ENCODE assay signal across 8 mouse cellular contexts in genomic region chr17:5189551-5190351, GRCm38 (mm10).
DNase-seq lines count a peak whose midpoint lies in the region; ATAC-seq and TF ChIP-seq lines count a peak whose summit lies in the region.

No protein-coding gene starts in this region.

- peak overlapping the region; percentile 70 for H3K4me2 ChIP-seq in forebrain, postnatal 0 days (ENCODE audit: low read depth)
- H3K4me2 ChIP-seq in lung, embryonic 16.5 days (ENCODE audit: low read depth, low read length): peak overlapping the region; percentile 94

- ATAC-seq in G1E (ENCODE audit: extremely low read depth, insufficient number of reproducible peaks, low FRiP score, poor library complexity, severe bottlenecking): peak; percentile 81
- peak; percentile 96 for ATAC-seq in forebrain, postnatal 0 days
- ATAC-seq in hematopoietic stem cell, adult 5-6 weeks (replicated peaks in 1 of 2; ENCODE audit: insufficient read depth in 1 of 2, low FRiP score in 2 of 2, low TSS enrichment in 1 of 2, low read depth in 1 of 2, poor library complexity in 2 of 2, severe bottlenecking in 2 of 2): peak; percentile 80 to 89
- peak; percentile 98 for ATAC-seq in lung, embryonic 16.5 days (ENCODE audit: low read depth)

- H3K9ac ChIP-seq in forebrain, postnatal 0 days: peak overlapping the region; percentile 58
- H3K9ac ChIP-seq in lung, embryonic 16.5 days (ENCODE audit: low read length): peak overlapping the region; percentile 79

- DNase-seq in G1E (ENCODE audit: low spot score): peak; percentile 91
- peak; percentile 91 for DNase-seq in cerebellum, adult 18-20 months
- DNase-seq in forebrain, postnatal 0 days: peak; percentile 90
- DNase-seq in layer of hippocampus, adult 9-10 months (ENCODE audit: low spot score): peak; percentile 64
- peak; percentile 93 for DNase-seq in ovary, postnatal 10 days (ENCODE audit: low spot score)
- DNase-seq in thymus, postnatal 10 days (ENCODE audit: low spot score in 2 of 2): peak; percentile 82 to 86

- H3K36me3 ChIP-seq in G1E (replicated peaks): peaks cover 13% of the 10 kb centered on the region
- no peaks in the 10 kb centered on the region for H3K36me3 ChIP-seq in forebrain, postnatal 0 days (ENCODE audit: insufficient read depth)
- H3K36me3 ChIP-seq in lung, embryonic 16.5 days (ENCODE audit: control insufficient read depth, insufficient read depth, low read length): no peaks in the 10 kb centered on the region

- peaks cover 31% of the 10 kb centered on the region for H3K4me1 ChIP-seq in G1E (ENCODE audit: insufficient read depth, low read depth, low read length)
- H3K4me1 ChIP-seq in forebrain, postnatal 0 days (ENCODE audit: insufficient read depth): peaks cover 4% of the 10 kb centered on the region; the same call in 1 of the 2 replicates
- H3K4me1 ChIP-seq in lung, embryonic 16.5 days (replicated peaks; ENCODE audit: control insufficient read depth, insufficient read depth, low read length): peaks cover 3% of the 10 kb centered on the region; the same call in 1 of the 2 replicates

- H3K27me3 ChIP-seq in G1E (ENCODE audit: insufficient read depth, low read length): no peaks in the 10 kb centered on the region
- no peaks in the 10 kb centered on the region for H3K27me3 ChIP-seq in forebrain, postnatal 0 days (ENCODE audit: insufficient read depth, low read length)
- no peaks in the 10 kb centered on the region for H3K27me3 ChIP-seq in lung, embryonic 16.5 days (ENCODE audit: control insufficient read depth, insufficient read depth, low read depth, low read length)

- WGBS in forebrain, postnatal 0 days: 5% methylated on average over 40 of the region's 40 CpGs
- 1% methylated on average over 33 of the region's 40 CpGs for WGBS in lung, embryonic 16.5 days

- peak overlapping the region; percentile 77 for H3K4me3 ChIP-seq in G1E (ENCODE audit: low read depth, low read length)
- H3K4me3 ChIP-seq in forebrain, postnatal 0 days (ENCODE audit: low read depth, low read length): peak overlapping the region; percentile 46
- H3K4me3 ChIP-seq in lung, embryonic 16.5 days (ENCODE audit: low read length): peak overlapping the region; percentile 57

- H3K9me3 ChIP-seq in G1E (replicated peaks): no peaks in the 10 kb centered on the region
- no peaks in the 10 kb centered on the region for H3K9me3 ChIP-seq in forebrain, postnatal 0 days (ENCODE audit: low read length)
- H3K9me3 ChIP-seq in lung, embryonic 16.5 days (ENCODE audit: control insufficient read depth, low read length): no peaks in the 10 kb centered on the region

- no peak for TF ChIP-seq CTCF in G1E (IDR thresholded peaks at IDR 0.05; ENCODE audit: low read depth, low read length)
- peak; percentile 59 for TF ChIP-seq CTCF in forebrain, postnatal 0 days (IDR thresholded peaks at IDR 0.05; ENCODE audit: low read depth)

- peak overlapping the region; percentile 74 for H3K27ac ChIP-seq in forebrain, postnatal 0 days (ENCODE audit: low read depth, low read length)
- peak overlapping the region; percentile 100 for H3K27ac ChIP-seq in lung, embryonic 16.5 days (ENCODE audit: low read length)

Comparison
In these comparisons a context has a peak if more than half of its experiments do, and no peak if none do; other contexts are left out.
1. Peak in every context shown above with its lines: DNase-seq, ATAC-seq, H3K4me3 ChIP-seq and H3K27ac ChIP-seq.